Mouse (Mus musculus): ENCODE data around the gene Pcyox1.
"Not testable (repeated sequence)": the region's sequence is repeated elsewhere in the genome, so short reads cannot be mapped to it uniquely, and the experiment has no call there.

Gene Pcyox1

GRCm38 (mm10) chr6:86398986-86399385 lies 2.0 kb upstream of the Pcyox1 start:
- DNase-seq (ENCODE audit: extremely low read depth, insufficient read length, low spot score), result no peak

GRCm38 (mm10) chr6:86397257-86397980 lies 465 bp upstream of the Pcyox1 start:
- DNase-seq (ENCODE audit: extremely low read depth, insufficient read length, low spot score), result peak; percentile 48

- DNase-seq (ENCODE audit: extremely low read depth, insufficient read length, low spot score), result no peak
Observed at GRCm38 (mm10) chr6:86395969-86396368, 985 bp downstream of the Pcyox1 start.

GRCm38 (mm10) chr6:86395021-86395420 lies 1.9 kb downstream of the Pcyox1 start:
- no peak for DNase-seq (ENCODE audit: extremely low read depth, insufficient read length, low spot score)

DNA sequence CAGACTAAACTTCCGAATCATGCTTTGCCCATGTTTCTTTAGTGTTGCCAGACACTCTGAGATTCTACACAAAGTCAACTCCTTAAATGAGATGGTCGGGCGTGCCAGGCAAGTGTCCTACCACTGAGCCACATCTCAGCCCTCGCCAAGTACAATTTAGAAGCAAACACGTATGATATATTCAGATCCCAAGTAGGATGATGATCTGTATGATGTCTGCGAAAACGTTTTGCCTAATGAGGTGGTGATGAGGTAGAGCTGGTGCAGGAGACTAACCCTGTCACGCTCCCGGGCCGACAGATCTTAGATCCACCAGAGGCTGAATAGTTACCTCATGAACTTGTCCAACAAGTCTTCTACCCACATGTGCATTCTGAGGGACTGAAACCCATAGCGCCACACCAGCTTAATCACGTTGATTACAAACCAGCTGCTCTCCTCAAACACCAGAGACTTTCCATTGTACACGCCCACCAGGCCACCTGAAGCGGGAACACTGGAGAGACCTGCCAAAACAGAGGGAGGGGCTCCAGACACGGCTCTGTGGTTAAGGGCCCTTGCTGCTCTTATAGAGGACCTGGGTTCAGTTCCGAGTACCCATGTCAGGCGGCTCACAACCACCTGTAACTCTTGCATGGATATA lies 2.8 kb downstream of the Pcyox1 start:
- no peak for DNase-seq (ENCODE audit: extremely low read depth, insufficient read length, low spot score)

DNA sequence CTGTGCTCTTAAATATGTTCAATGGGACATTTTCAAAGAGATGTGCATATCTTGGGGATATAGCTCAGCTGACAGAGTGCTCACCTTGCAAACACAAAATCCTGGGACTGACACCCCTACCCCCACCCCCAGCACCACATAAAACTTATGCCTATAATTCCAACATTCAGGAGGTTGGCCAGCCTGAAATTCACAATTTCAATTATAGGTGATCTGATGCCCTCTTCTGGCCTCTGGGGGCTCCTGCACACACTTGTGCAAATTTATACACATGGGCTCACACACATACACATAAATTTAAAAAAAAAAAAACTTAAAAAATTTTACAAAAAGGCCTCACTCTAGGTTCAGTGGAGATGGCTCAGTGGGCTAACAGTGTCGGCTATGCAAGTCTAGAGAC lies 3.8 kb downstream of the Pcyox1 start:
- no peak for DNase-seq (ENCODE audit: extremely low read depth, insufficient read length, low spot score)

DNA sequence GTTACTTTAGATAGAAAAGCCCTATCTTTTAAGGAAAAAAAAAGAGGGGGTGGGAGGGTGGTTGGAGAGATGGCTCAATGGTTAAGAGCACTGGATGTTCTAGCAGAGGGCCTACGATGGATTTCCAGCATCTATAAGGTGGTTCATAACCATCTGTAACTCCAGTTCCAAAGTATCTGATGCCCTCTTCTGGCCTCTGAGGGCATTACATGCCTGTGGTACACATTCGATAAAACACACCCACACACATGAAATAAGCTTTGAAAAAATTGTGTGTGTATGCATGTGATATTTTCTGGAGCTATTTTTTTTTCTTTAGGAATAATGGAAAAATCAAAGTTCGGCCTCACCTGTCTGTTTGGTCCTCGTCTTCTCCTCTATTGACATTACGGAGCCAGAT lies 5.6 kb downstream of the Pcyox1 start:
- no peak for DNase-seq (ENCODE audit: extremely low read depth, insufficient read length, low spot score)

GRCm38 (mm10) chr6:86388461-86388860 lies 8.5 kb downstream of the Pcyox1 start:
- no peak for DNase-seq (ENCODE audit: extremely low read depth, insufficient read length, low spot score)

- DNase-seq (ENCODE audit: extremely low read depth, insufficient read length, low spot score), result no peak
Observed at GRCm38 (mm10) chr6:86387313-86387712, 9.6 kb downstream of the Pcyox1 start.

GRCm38 (mm10) chr6:86385362-86386104 lies 11.4 kb downstream of the Pcyox1 start:
- DNase-seq (ENCODE audit: extremely low read depth, insufficient read length, low spot score), result no peak

GRCm38 (mm10) chr6:86384692-86385091 lies 12.3 kb downstream of the Pcyox1 start:
- no peak for DNase-seq (ENCODE audit: extremely low read depth, insufficient read length, low spot score)

- no peak for DNase-seq (ENCODE audit: extremely low read depth, insufficient read length, low spot score)
Observed at GRCm38 (mm10) chr6:86383370-86383769, 13.6 kb downstream of the Pcyox1 start.

- no peak for DNase-seq (ENCODE audit: extremely low read depth, insufficient read length, low spot score)
Observed at GRCm38 (mm10) chr6:86382551-86382950, 14.4 kb downstream of the Pcyox1 start.

DNA sequence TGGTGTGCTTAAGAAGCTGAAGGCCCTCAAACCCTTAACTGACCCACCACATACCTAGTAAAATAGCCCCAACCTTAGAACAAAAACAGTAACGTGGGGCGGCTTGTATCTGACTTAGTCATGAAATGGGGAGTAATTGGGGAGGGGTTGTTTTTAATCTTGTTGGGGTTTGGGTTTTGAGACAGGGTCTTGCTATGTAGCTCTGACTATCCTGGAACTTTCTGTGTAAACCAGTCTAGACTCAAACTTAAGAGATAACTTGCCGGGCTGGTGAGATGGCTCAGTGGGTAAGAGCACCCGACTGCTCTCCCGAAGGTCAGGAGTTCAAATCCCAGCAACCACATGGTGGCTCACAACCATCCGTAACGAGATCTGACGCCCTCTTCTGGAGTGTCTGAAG lies 16.8 kb downstream of the Pcyox1 start:
- DNase-seq (ENCODE audit: extremely low read depth, insufficient read length, low spot score), result not testable (repeated sequence)

GRCm38 (mm10) chr6:86378341-86378740 lies 18.6 kb downstream of the Pcyox1 start:
- DNase-seq (ENCODE audit: extremely low read depth, insufficient read length, low spot score), result no peak

DNA sequence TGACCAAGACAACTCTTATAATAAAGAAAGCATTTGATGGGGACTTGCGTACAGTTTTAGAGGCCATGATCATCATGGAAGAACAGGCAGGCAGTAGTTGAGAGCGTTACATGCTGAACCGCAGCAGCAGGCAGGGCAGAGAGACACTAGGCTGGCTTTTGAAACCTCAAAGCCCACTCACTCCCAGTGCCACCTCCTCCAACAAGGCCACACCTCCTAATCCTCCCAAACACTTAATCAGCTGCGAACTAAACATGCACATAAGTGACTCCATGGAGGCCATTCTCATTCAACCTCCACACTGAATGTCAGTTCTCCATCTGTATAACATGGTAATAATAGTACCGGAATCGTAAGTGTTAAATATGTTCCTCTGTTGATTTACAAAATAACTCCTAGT lies 23.4 kb downstream of the Pcyox1 start:
- no peak for DNase-seq (ENCODE audit: extremely low read depth, insufficient read length, low spot score)

- DNase-seq (ENCODE audit: extremely low read depth, insufficient read length, low spot score), result no peak
Observed at GRCm38 (mm10) chr6:86371950-86372516, 24.9 kb downstream of the Pcyox1 start.

- peak; percentile 93 for DNase-seq (ENCODE audit: extremely low read depth, insufficient read length, low spot score)
Observed at GRCm38 (mm10) chr6:86371340-86371911, 25.5 kb downstream of the Pcyox1 start.

DNA sequence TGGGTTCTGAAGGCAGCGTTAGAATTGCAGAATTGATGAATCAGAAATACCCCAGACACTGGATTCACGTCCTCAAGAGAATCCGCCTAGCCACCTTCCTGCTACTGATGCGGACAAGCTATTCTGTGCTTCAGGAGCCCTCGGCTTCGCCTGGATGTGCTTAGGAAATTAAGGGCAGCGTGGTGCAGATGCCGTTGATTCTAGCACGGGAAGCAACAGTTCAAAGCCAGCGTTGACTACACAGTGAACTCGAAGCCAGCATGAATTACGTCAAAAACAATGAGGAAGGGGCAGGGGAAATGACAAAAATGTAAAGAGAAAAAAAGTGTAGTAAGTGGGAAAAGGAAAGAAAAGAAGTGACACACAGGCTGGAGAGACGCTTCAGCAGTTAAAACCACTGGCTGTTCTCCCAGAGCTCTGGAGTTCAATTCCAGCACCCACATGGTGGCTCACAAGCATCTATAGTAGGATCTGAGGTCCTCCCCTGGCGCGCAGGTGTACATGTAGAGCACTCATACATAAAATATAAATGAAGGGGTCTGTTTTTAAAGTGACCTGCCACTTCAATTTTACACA lies 26.1 kb downstream of the Pcyox1 start, which contains the start of gene Snrpg:
Gene Snrpg (plus strand): TSS at position 541 of the 576 bp plus-strand sequence.
- DNase-seq (ENCODE audit: extremely low read depth, insufficient read length, low spot score), result no peak

GRCm38 (mm10) chr6:86370093-86370713 lies 26.8 kb downstream of the Pcyox1 start:
- no peak for DNase-seq (ENCODE audit: extremely low read depth, insufficient read length, low spot score)

Data from 3134 (cell line).